ENCODE assay signal across 7 mouse cellular contexts in the genomic region with DNA sequence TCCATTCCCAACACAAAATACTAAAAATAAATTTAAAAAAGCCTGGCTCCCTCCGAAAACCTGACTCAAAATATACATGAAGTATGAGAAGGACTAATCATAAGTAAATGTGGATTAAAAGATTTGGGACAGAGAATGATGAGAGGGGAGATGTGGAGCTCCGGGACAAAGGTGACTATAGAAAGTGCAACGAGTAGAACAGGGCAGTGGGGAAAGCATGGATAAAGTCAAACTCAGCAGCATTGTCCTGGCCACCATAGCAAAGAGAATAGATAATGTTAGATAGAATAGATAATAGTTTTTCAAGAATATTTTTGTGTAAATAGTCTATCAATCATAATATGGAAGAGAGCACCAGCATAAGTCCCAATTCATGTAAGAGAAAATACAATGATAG. TPM values are rescaled to one million over a fixed set of nuclear protein-coding genes. Genes with fewer than 3 reads are reported as not detected.
DNase-seq lines count a peak whose midpoint lies in the region; ATAC-seq and TF ChIP-seq lines count a peak whose summit lies in the region.

No protein-coding gene starts in this region.

- WGBS in lung, postnatal 0 days, result 66% methylated on average over 3 of the region's 3 CpGs
- 60% methylated on average over 3 of the region's 3 CpGs for WGBS in forebrain, embryonic 16.5 days
- WGBS in liver, embryonic 14.5 days (ENCODE audit: insufficient replicate concordance), result 70% methylated on average over 3 of the region's 3 CpGs
- 53% methylated on average over 3 of the region's 3 CpGs for WGBS in stomach, postnatal 0 days

- H3K4me3 ChIP-seq in lung, postnatal 0 days (ENCODE audit: low read depth, low read length), result peak overlapping the region; percentile 63
- peak overlapping the region; percentile 85 for H3K4me3 ChIP-seq in forebrain, embryonic 16.5 days (replicated peaks; ENCODE audit: low read length)
- H3K4me3 ChIP-seq in liver, embryonic 14.5 days (ENCODE audit: insufficient read depth in 1 of 2, low read depth in 2 of 2, low read length in 2 of 2), result peak overlapping the region in 1 of 2 experiments; percentile 61; a peak in 2 of 4 replicates
- peak overlapping the region; percentile 71 for H3K4me3 ChIP-seq in stomach, postnatal 0 days (ENCODE audit: low read depth, low read length)

- no peaks in the 10 kb centered on the region for H3K4me1 ChIP-seq in lung, postnatal 0 days (ENCODE audit: insufficient read depth, low read depth, low read length)
- H3K4me1 ChIP-seq in forebrain, embryonic 16.5 days (replicated peaks; ENCODE audit: control insufficient read depth, insufficient read depth, low read length), result peaks cover 9% of the 10 kb centered on the region
- no peaks in the 10 kb centered on the region for H3K4me1 ChIP-seq in liver, embryonic 14.5 days (replicated peaks; ENCODE audit: control insufficient read depth in 2 of 2, insufficient read depth in 2 of 2, low read length in 1 of 2)
- no peaks in the 10 kb centered on the region for H3K4me1 ChIP-seq in stomach, postnatal 0 days (replicated peaks; ENCODE audit: control insufficient read depth, insufficient read depth)

- no peak for ATAC-seq in lung, postnatal 0 days
- no peak for ATAC-seq in forebrain, embryonic 16.5 days
- no peak for ATAC-seq in liver, embryonic 14.5 days (ENCODE audit: insufficient read depth)
- no peak for ATAC-seq in stomach, postnatal 0 days (ENCODE audit: low FRiP score, low TSS enrichment)

- no peaks in the 10 kb centered on the region for H3K27me3 ChIP-seq in lung, postnatal 0 days (replicated peaks; ENCODE audit: insufficient read depth, low read length)
- H3K27me3 ChIP-seq in forebrain, embryonic 16.5 days (replicated peaks; ENCODE audit: control insufficient read depth, insufficient read depth, low read length), result no peaks in the 10 kb centered on the region
- H3K27me3 ChIP-seq in liver, embryonic 14.5 days (ENCODE audit: control insufficient read depth, insufficient read depth, low read length), result no peaks in the 10 kb centered on the region
- H3K27me3 ChIP-seq in stomach, postnatal 0 days (ENCODE audit: control insufficient read depth, insufficient read depth, low read length), result no peaks in the 10 kb centered on the region

- no peaks in the 10 kb centered on the region for H3K36me3 ChIP-seq in lung, postnatal 0 days (ENCODE audit: insufficient read depth, low read length)
- H3K36me3 ChIP-seq in forebrain, embryonic 16.5 days (ENCODE audit: control insufficient read depth, insufficient read depth), result peaks cover 4% of the 10 kb centered on the region; the same call in 1 of the 2 replicates
- no peaks in the 10 kb centered on the region for H3K36me3 ChIP-seq in liver, embryonic 14.5 days (replicated peaks; ENCODE audit: control insufficient read depth, insufficient read depth, low read depth)
- no peaks in the 10 kb centered on the region for H3K36me3 ChIP-seq in stomach, postnatal 0 days (ENCODE audit: control insufficient read depth, insufficient read depth, low read length)

- no peak for DNase-seq in lung, postnatal 0 days (ENCODE audit: low spot score)
- DNase-seq in lung, postnatal 25 days (ENCODE audit: low spot score), result no peak
- DNase-seq in liver, embryonic 14.5 days (ENCODE audit: low read depth in 3 of 3, low spot score in 3 of 3), result no peak
- no peak for DNase-seq in stomach, postnatal 0 days (ENCODE audit: low spot score)
- no peak for DNase-seq in adrenal gland, adult (ENCODE audit: inconsistent age in 2 of 2, low spot score in 1 of 2)
- no peak for DNase-seq in adrenal gland, adult 2 months

- no peaks in the 10 kb centered on the region for H3K9me3 ChIP-seq in lung, postnatal 0 days (ENCODE audit: low read length)
- H3K9me3 ChIP-seq in forebrain, embryonic 16.5 days (ENCODE audit: control insufficient read depth, low read length), result 0 out of 2 replicates have a peak, but pooled peaks cover 2% of the 10 kb centered on the region
- H3K9me3 ChIP-seq in liver, embryonic 14.5 days (ENCODE audit: control insufficient read depth, low read length), result no peaks in the 10 kb centered on the region
- H3K9me3 ChIP-seq in stomach, postnatal 0 days (ENCODE audit: control insufficient read depth, low read length), result no peaks in the 10 kb centered on the region

- H3K9ac ChIP-seq in lung, postnatal 0 days (replicated peaks; ENCODE audit: low read depth), result no peak overlapping the region
- H3K9ac ChIP-seq in forebrain, embryonic 16.5 days (replicated peaks; ENCODE audit: low read depth, low read length), result peak overlapping the region; percentile 89
- no peak overlapping the region for H3K9ac ChIP-seq in liver, embryonic 14.5 days (replicated peaks)
- no peak overlapping the region; the same call in 1 of the 2 replicates for H3K9ac ChIP-seq in stomach, postnatal 0 days (ENCODE audit: low read length)

- TF ChIP-seq CTCF in lung, postnatal 0 days (IDR thresholded peaks at IDR 0.05), result no peak
- TF ChIP-seq CTCF in liver, embryonic 14.5 days (IDR thresholded peaks at IDR 0.05; ENCODE audit: low read depth), result no peak
- TF ChIP-seq CTCF in stomach, postnatal 0 days (IDR thresholded peaks at IDR 0.05; ENCODE audit: low read depth), result no peak

- peak overlapping the region; percentile 54 for H3K4me2 ChIP-seq in lung, postnatal 0 days (replicated peaks; ENCODE audit: low read depth, low read length)
- peak overlapping the region; percentile 57 for H3K4me2 ChIP-seq in forebrain, embryonic 16.5 days (ENCODE audit: low read length)
- peak overlapping the region; percentile 61 for H3K4me2 ChIP-seq in liver, embryonic 14.5 days (ENCODE audit: low read depth)
- peak overlapping the region; percentile 39 for H3K4me2 ChIP-seq in stomach, postnatal 0 days (replicated peaks; ENCODE audit: low read depth)

- TF ChIP-seq EP300 in lung, postnatal 0 days (IDR thresholded peaks at IDR 0.05), result no peak
- no peak for TF ChIP-seq EP300 in liver, embryonic 14.5 days (IDR thresholded peaks at IDR 0.05; ENCODE audit: low read depth)
- no peak for TF ChIP-seq EP300 in stomach, postnatal 0 days (optimal IDR thresholded peaks at IDR 0.05)

- no peak overlapping the region for H3K27ac ChIP-seq in lung, postnatal 0 days (ENCODE audit: low read length)
- peak overlapping the region; percentile 95 for H3K27ac ChIP-seq in forebrain, embryonic 16.5 days (ENCODE audit: low read length)
- no peak overlapping the region for H3K27ac ChIP-seq in liver, embryonic 14.5 days
- H3K27ac ChIP-seq in stomach, postnatal 0 days (replicated peaks), result no peak overlapping the region

RNA-seq across cellular contexts. Expression of gene Zfp945, which starts 48.7 kb away (rescaled TPM):
- polyA plus RNA-seq in lung, postnatal 0 days (2015; fragmentation: Nextera tagmentation; extraction: Ambion mirVana), result 27.1 and 28.4 TPM in 2 replicates
- polyA plus RNA-seq in forebrain, embryonic 16.5 days (2015; fragmentation: Nextera tagmentation; extraction: Ambion mirVana), result 24.3 and 27.5 TPM in 2 replicates
- polyA plus RNA-seq in liver, embryonic 14.5 days (2012; rRNA removed), result 0.64 and 0.87 TPM in 2 replicates
- 1.7 and 1.9 TPM in 2 replicates for polyA plus RNA-seq in liver, embryonic 14.5 days (2014; fragmentation: Nextera tagmentation; extraction: Ambion mirVana)
- 9.0 and 9.9 TPM in 2 replicates for polyA plus RNA-seq in stomach, postnatal 0 days (2015; fragmentation: Nextera tagmentation; extraction: Ambion mirVana)
- 10 to 100 TPM in 1 of 2 experiments, 1 to 10 TPM in 1; 9.3 to 14.0 TPM for total RNA-seq in adrenal gland, adult 2 months (2021)
- 0.85 and 0.93 TPM in 2 replicates for polyA plus RNA-seq in adrenal gland, adult 2 months (2012; rRNA removed)
